Mouse (Mus musculus): ENCODE results near the gene Commd2. TPM values are rescaled to one million over a fixed set of nuclear protein-coding genes. Genes with fewer than 3 reads are reported as not detected.

Commd2 gene
- 77.0 and 82.4 TPM in 2 replicates for polyA plus RNA-seq (2015; fragmentation: Nextera tagmentation; extraction: Ambion mirVana)

DNA sequence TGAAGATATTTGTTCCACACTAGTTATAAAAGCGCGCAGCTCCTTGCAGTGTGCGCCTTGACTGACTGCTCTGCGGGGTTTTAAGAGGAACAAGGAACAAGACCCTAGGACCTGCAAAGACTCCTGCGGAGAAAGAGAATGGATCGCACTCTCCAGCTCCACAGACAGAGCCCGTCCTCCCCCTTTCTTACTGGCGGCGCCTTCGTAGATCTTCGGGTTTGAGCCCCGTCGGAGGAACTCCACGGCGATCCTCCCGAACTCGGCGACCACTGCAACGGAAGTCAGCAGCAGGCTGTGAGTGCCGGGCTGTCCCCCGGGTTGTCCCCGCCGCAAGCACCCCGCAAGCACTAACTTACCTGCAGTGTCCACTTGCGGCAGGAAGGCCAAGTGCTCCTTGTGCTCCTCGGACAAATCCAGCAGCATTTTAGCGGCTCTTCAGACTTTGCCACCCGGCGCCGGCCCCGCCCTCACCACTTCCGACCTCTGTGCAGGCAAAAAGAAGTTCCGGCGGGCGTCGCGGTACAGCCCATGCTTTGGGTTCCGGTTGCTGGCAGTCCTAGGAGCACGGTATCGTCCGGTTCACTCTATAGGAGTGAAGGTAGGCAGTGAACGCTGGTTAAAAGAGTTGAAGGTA lies at the start of gene Commd2:
Commd2 (minus strand) TSS at position 485 of the 634 bp plus-strand sequence.
- H3K4me1 ChIP-seq (replicated peaks): peaks cover 7% of the 10 kb centered on the region
- H3K27me3 ChIP-seq: 0 out of 2 replicates have a peak, but pooled peaks cover 17% of the 10 kb centered on the region
- peak within 1 kb of the TSS; percentile 79 for H3K9ac ChIP-seq
- peak within 1 kb of the TSS; percentile 76 for H3K4me3 ChIP-seq
- peak within 1 kb of the TSS; percentile 69 for H3K4me2 ChIP-seq
- no peaks in the 10 kb centered on the region for H3K9me3 ChIP-seq
- under 1% methylated on average over 42 of the region's 42 CpGs for WGBS
- ATAC-seq (ENCODE audit: low FRiP score): peak; percentile 99
- H3K27ac ChIP-seq: peak within 1 kb of the TSS; percentile 86
- peaks cover 11% of the 10 kb centered on the region for H3K36me3 ChIP-seq

DNA sequence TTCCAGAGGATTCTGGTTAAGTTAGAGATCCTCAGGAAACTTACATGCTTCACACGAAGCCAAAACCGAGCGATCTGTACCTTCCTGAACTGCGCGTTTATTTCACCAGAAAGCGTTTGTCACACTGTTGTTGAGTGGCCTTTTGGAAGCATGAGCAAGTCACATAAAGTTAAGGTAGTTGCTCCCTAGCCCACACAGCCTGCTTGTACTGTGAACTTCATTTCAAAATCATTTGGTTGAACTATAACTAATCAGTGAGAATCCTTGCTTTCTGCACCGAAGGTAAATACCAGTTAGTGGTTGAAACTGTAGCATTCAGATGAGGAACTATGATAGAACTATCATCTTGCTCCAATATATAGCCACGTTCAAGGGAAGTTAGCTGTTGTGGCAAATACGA lies 45.3 kb upstream of the Commd2 start:
- Histone ChIP-seq H3K9me3 (no peaks in the 10 kb centered on the region), H3K9ac (no peak overlapping the region), H3K27me3 (no peaks in the 10 kb centered on the region), H3K27ac (no peak overlapping the region), H3K4me1 (replicated peaks) (no peaks in the 10 kb centered on the region), H3K4me2 (no peak overlapping the region), H3K4me3 (no peak overlapping the region), H3K36me3 (no peaks in the 10 kb centered on the region)
- WGBS: 96% methylated on average over 9 of the region's 9 CpGs
- ATAC-seq (ENCODE audit: low FRiP score): no peak

DNA sequence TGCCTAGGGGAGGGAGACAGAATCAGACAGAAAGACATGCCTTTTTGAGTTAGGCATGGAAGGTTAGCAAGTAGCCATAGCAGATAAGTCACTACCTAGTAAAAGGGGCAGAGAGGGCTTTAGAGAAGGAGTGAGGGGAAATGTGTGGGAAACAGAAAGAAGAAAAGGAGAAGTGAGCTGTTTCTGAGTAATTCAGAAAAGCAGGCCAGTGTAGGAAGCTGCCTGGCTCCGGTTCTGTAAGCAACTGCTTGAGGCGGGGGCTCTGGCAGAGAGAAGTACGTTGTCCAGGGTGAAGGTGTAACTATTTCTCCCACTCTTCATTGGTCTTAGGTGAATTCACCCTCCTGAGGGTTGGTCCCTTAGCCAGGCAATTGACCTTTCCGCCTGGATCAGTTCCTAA lies 44.7 kb upstream of the Commd2 start:
- Histone ChIP-seq H3K4me2 (no peak overlapping the region), H3K27me3 (no peaks in the 10 kb centered on the region), H3K27ac (no peak overlapping the region), H3K9ac (no peak overlapping the region), H3K36me3 (no peaks in the 10 kb centered on the region), H3K4me3 (no peak overlapping the region), H3K9me3 (no peaks in the 10 kb centered on the region), H3K4me1 (replicated peaks) (no peaks in the 10 kb centered on the region)
- ATAC-seq (ENCODE audit: low FRiP score): no peak
- WGBS: 91% methylated on average over 4 of the region's 4 CpGs

DNA sequence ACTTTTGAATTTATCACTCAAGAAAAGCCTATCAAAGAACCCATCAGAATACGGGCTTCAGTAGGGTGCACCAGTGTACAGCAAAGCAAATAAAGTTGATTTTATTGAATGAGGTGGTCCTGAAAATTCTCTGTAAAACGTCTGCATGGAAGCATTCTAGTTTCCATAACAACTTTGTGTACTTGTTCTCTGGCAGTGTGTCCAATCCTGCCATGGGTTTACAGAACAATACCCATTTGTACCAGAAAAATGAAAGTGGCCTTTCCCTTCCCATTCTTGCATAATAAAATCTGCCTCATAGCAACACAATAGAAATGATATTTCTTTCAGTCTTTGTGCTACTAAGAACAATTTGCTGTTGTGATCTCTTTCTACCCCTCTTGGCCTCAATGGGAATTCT lies 41.2 kb upstream of the Commd2 start, which contains the start of gene Ankub1:
Ankub1 (minus strand) TSS at position 81 of the 400 bp plus-strand sequence.
- no peaks in the 10 kb centered on the region for H3K4me1 ChIP-seq (replicated peaks)
- H3K4me2 ChIP-seq: no peak within 1 kb of the TSS
- no peaks in the 10 kb centered on the region for H3K36me3 ChIP-seq
- H3K9ac ChIP-seq: no peak within 1 kb of the TSS
- no peaks in the 10 kb centered on the region for H3K27me3 ChIP-seq
- H3K27ac ChIP-seq: no peak within 1 kb of the TSS
- 41% methylated on average over 2 of the region's 2 CpGs for WGBS
- ATAC-seq (ENCODE audit: low FRiP score): no peak
- no peak within 1 kb of the TSS for H3K4me3 ChIP-seq
- H3K9me3 ChIP-seq: no peaks in the 10 kb centered on the region

DNA sequence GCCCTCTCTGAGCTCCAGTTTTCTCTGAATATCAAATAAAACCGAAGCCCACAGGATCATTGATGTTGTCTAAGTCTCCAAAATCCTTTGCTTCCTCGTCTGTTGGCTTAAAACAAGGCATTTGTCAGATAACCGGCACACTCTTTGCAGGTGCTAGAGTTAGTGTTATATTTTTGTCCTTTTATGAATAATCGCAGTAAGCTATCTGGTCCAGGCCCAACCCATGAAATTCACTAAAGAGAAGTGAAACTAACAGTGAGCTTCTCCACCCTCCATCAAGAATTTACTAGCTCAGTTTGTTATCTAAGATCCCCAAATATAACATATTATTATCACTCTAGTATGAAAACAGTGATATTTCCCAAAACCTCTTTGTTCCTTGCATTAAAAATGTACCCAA lies 40.3 kb upstream of the Commd2 start:
- ATAC-seq (ENCODE audit: low FRiP score): no peak
- Histone ChIP-seq H3K9ac (no peak overlapping the region), H3K4me2 (no peak overlapping the region), H3K4me1 (replicated peaks) (no peaks in the 10 kb centered on the region), H3K27me3 (no peaks in the 10 kb centered on the region), H3K9me3 (no peaks in the 10 kb centered on the region), H3K36me3 (no peaks in the 10 kb centered on the region), H3K4me3 (no peak overlapping the region), H3K27ac (no peak overlapping the region)
- WGBS: 89% methylated on average over 4 of the region's 4 CpGs

DNA sequence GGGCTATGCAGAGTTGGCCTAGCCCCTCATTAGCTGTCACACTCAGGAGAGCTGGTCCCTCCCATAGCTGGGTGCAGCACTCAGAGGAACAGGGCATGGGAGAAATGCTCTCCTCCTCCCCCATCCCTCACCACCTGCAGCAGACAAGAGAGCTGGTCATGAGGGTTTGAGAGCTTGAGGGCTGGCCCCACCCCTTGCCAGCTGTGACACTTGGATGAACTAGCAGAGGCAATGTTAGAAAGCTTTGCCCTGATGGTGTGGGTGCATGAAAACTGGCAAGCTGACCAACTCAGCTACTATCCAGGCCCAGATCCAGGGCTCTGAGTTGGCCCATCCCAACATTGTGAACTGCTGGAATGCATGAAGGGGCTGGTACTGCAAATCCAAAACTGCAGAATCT lies 26.3 kb upstream of the Commd2 start:
- Histone ChIP-seq H3K4me2 (no peak overlapping the region), H3K27ac (no peak overlapping the region), H3K4me3 (no peak overlapping the region), H3K27me3 (no peaks in the 10 kb centered on the region), H3K9me3 (no peaks in the 10 kb centered on the region), H3K9ac (no peak overlapping the region), H3K4me1 (replicated peaks) (no peaks in the 10 kb centered on the region), H3K36me3 (no peaks in the 10 kb centered on the region)
- no peak for ATAC-seq (ENCODE audit: low FRiP score)

DNA sequence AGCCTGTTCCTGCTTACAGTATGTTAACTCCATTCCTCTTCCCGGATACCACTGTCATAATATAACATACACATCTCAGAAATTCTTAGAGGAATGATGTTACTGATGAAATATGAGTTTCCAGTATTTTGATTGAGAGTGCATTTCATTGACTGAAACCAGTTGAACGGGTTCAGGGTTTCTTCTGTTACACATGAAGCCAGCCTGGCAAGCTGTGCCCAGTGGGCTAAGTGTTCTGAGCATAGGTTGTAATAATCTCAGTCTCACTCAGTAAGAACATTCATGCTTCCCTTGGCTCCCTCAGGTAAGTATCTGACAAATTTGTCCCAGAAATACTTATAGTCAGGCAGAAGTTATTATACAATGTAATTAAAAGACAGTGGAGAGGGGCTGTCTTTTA lies 22.6 kb upstream of the Commd2 start:
- Histone ChIP-seq H3K27me3 (no peaks in the 10 kb centered on the region), H3K4me2 (no peak overlapping the region), H3K36me3 (no peaks in the 10 kb centered on the region), H3K4me1 (replicated peaks) (no peaks in the 10 kb centered on the region), H3K4me3 (no peak overlapping the region), H3K9me3 (no peaks in the 10 kb centered on the region), H3K9ac (no peak overlapping the region), H3K27ac (no peak overlapping the region)
- WGBS: 91% methylated on average over 2 of the region's 2 CpGs
- no peak for ATAC-seq (ENCODE audit: low FRiP score)

DNA sequence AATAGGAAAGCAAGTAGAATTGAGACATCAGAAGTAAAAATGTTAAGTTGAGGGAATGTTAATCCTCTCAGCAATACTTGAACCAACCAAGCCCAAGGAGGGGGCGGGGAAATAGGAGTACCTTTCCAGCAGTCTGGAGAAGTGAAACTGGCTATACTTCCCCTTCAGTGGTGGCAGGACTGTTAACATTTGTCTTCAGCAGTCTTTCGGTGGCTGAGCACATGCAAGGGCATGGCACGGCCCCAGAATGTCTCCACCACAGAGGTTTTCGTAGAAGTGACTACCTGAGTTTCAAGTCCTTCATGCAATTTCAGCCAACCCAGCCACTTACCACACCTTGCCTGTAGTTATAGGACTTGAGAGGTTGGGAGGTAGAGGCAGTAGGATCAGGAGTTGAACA lies 22.1 kb upstream of the Commd2 start:
- Histone ChIP-seq H3K9ac (no peak overlapping the region), H3K4me3 (no peak overlapping the region), H3K4me1 (replicated peaks) (no peaks in the 10 kb centered on the region), H3K27me3 (no peaks in the 10 kb centered on the region), H3K27ac (no peak overlapping the region), H3K4me2 (no peak overlapping the region), H3K9me3 (no peaks in the 10 kb centered on the region), H3K36me3 (no peaks in the 10 kb centered on the region)
- ATAC-seq (ENCODE audit: low FRiP score): no peak
- WGBS: 92% methylated on average over 4 of the region's 4 CpGs

DNA sequence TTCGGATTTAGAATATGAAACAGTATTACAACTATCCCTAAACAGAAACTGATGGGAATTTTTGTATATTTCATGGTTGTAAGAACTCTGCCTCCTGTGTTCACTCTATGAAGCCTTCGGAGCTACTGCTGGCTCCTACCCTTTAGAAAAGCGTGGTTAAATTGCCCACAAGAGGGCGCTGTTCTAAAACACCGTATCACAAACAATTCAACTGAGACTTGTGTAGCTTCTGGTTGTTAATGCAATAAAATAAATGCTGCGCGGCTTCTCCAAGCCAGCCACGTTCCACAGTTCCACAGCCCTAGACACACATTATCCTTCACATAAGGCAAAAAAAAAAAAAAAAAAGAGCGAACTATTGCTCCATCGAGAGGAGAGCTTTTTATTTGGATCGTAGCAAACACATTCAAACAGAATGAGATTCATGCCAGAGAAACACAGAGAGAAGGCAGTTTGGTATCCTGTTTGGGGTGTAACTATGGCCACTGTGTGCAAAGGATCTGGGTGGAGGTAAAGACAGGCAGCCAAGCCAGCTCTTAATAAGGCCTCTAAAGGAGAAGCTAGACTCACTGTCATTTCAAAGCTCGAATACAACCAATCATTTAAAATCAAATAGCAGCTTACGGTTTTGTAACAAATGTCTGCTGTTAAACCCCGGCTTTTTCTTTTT lies 15.7 kb upstream of the Commd2 start:
- H3K9me3 ChIP-seq: no peaks in the 10 kb centered on the region
- no peaks in the 10 kb centered on the region for H3K4me1 ChIP-seq (replicated peaks)
- H3K4me3 ChIP-seq: peak overlapping the region; percentile 26
- H3K9ac ChIP-seq: no peak overlapping the region
- peak overlapping the region; percentile 47 for H3K4me2 ChIP-seq
- H3K27me3 ChIP-seq: no peaks in the 10 kb centered on the region
- peak; percentile 80 for ATAC-seq (ENCODE audit: low FRiP score)
- WGBS: 31% methylated on average over 14 of the region's 14 CpGs
- H3K36me3 ChIP-seq: no peaks in the 10 kb centered on the region
- H3K27ac ChIP-seq: peak overlapping the region; percentile 44

DNA sequence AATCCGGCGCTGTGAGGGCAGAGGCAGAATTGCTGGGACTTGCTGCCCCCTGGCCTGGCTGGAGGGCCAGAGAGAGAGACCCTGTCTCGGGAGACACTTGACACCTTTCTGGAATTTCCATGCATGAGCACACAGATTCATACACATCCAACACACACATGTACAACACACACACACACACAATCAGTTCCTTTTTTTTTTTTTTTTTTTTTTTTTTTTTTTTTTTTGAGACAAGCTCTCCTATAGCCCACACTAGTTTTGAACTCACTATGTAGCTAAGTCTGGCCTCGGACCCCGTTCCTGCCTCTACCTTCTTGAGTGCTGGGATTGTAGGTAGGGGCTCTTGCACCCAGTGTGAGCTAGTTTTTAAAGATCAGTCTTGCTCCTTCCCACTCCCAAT lies 14.4 kb upstream of the Commd2 start:
- Histone ChIP-seq H3K36me3 (no peaks in the 10 kb centered on the region), H3K4me2 (no peak overlapping the region), H3K4me1 (replicated peaks) (no peaks in the 10 kb centered on the region), H3K4me3 (no peak overlapping the region), H3K9me3 (no peaks in the 10 kb centered on the region), H3K27me3 (no peaks in the 10 kb centered on the region), H3K9ac (no peak overlapping the region), H3K27ac (no peak overlapping the region)
- ATAC-seq (ENCODE audit: low FRiP score): no peak
- 91% methylated on average over 5 of the region's 5 CpGs for WGBS

DNA sequence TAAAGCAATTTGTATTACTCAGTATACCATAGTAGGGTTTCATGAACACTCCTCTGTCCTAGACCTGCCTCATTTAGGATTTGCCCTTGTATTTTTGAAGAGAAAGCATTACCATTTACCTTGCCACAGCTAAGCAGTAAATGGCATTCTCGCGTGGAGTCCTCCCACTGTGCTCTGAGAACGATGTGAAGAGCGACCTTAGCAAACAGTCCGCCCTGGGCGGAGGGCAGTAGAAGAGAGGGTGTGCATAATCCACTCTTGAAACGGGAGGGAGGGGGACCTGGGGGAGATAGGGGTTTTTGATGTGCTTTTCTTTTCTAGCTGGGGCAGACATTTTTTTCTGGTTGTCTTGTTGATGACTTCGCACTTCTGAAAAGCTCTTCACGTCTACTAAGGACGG lies 13.2 kb upstream of the Commd2 start:
- ATAC-seq (ENCODE audit: low FRiP score): no peak
- no peak overlapping the region for H3K9ac ChIP-seq
- H3K4me3 ChIP-seq: no peak overlapping the region
- no peaks in the 10 kb centered on the region for H3K27me3 ChIP-seq
- no peaks in the 10 kb centered on the region for H3K9me3 ChIP-seq
- H3K27ac ChIP-seq: no peak overlapping the region
- H3K4me1 ChIP-seq (replicated peaks): no peaks in the 10 kb centered on the region
- 74% methylated on average over 10 of the region's 10 CpGs for WGBS
- no peaks in the 10 kb centered on the region for H3K36me3 ChIP-seq
- H3K4me2 ChIP-seq: no peak overlapping the region

DNA sequence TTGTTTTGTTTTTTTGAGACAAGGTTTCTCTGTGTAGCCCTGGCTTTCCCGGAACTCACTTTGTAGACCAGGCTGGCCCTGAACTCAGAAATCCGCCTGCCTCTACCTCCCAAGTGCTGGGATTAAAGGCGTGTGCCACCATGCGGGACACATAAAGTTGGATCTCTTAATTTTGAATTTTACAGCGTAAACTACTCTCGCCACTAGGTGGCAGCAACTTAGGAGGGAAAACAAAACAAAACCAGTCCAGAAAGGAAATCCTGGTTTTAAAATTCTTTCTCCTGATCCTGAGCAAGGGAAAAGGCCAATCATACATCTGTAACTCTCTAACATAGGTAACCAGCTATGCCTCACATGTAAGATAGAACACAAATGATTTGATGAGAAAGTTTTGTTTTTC lies 12.2 kb upstream of the Commd2 start:
- 29% methylated on average over 6 of the region's 6 CpGs for WGBS

DNA sequence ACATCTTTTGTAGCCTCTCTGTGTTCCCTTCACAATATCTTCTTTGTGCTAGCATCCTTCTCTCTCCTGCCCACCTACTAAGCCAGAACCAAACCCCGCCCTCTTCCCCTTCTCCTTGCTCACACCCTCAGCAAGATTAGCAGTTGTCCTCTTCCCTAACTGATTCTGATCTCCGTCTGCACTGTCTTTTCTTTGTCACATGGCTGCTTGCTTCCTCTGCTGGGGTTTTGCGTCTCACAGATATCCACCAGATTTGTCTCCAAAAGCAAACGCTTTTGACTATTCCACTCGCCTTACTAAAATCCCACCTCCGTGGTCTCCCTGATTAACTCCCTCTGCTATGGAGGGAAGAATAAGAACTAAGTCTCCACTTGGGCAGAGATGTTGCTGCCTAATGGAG lies 7.1 kb upstream of the Commd2 start:
- no peak overlapping the region for H3K9ac ChIP-seq
- H3K4me3 ChIP-seq: no peak overlapping the region
- no peak for ATAC-seq (ENCODE audit: low FRiP score)
- no peaks in the 10 kb centered on the region for H3K4me1 ChIP-seq (replicated peaks)
- H3K4me2 ChIP-seq: no peak overlapping the region
- H3K36me3 ChIP-seq: no peaks in the 10 kb centered on the region
- H3K27me3 ChIP-seq: 0 out of 2 replicates have a peak, but pooled peaks cover 3% of the 10 kb centered on the region
- H3K9me3 ChIP-seq: no peaks in the 10 kb centered on the region
- 72% methylated on average over 6 of the region's 6 CpGs for WGBS
- no peak overlapping the region for H3K27ac ChIP-seq

More for the DNA sequence above, 12.2 kb upstream of the Commd2 start:
- Histone ChIP-seq H3K9me3 (no peaks in the 10 kb centered on the region), H3K4me1 (replicated peaks) (no peaks in the 10 kb centered on the region), H3K9ac (no peak overlapping the region), H3K27ac (no peak overlapping the region), H3K4me2 (no peak overlapping the region), H3K4me3 (no peak overlapping the region), H3K36me3 (no peaks in the 10 kb centered on the region), H3K27me3 (no peaks in the 10 kb centered on the region)
- ATAC-seq (ENCODE audit: low FRiP score): no peak
